Mouse (Mus musculus): ENCODE results near the gene Tmprss15.

The Tmprss15 gene

GRCm38 (mm10) chr16:79090997-79091396, at the start of gene Tmprss15:
TSS of gene Tmprss15 (minus strand) at chr16:79091097.
- no peak for DNase-seq

- no peak for DNase-seq
Measured at GRCm38 (mm10) chr16:79114879-79115278, 24.0 kb upstream of the Tmprss15 start.

GRCm38 (mm10) chr16:79109516-79109915, 18.6 kb upstream of the Tmprss15 start:
- no peak for DNase-seq

GRCm38 (mm10) chr16:79108969-79109368, 18.1 kb upstream of the Tmprss15 start:
- DNase-seq = no peak

- DNase-seq = no peak
Measured at GRCm38 (mm10) chr16:79100325-79100724, 9.4 kb upstream of the Tmprss15 start.

- no peak for DNase-seq
Measured at GRCm38 (mm10) chr16:79098321-79098720, 7.4 kb upstream of the Tmprss15 start.

- DNase-seq = no peak
Measured at GRCm38 (mm10) chr16:79086550-79086949, 4.3 kb downstream of the Tmprss15 start.

GRCm38 (mm10) chr16:79063848-79064247, 27.0 kb downstream of the Tmprss15 start:
- no peak for DNase-seq

- no peak for DNase-seq
Measured at GRCm38 (mm10) chr16:79058775-79059558, 31.9 kb downstream of the Tmprss15 start.

GRCm38 (mm10) chr16:79032593-79032992, 58.3 kb downstream of the Tmprss15 start:
- DNase-seq = no peak

- DNase-seq = no peak
Measured at GRCm38 (mm10) chr16:79002812-79003211, 88.1 kb downstream of the Tmprss15 start.

GRCm38 (mm10) chr16:79001679-79002078, 89.2 kb downstream of the Tmprss15 start:
- no peak for DNase-seq

GRCm38 (mm10) chr16:78976384-78976783, 114.5 kb downstream of the Tmprss15 start:
- no peak for DNase-seq

- DNase-seq = no peak
Measured at GRCm38 (mm10) chr16:78974099-78974498, 116.8 kb downstream of the Tmprss15 start.

GRCm38 (mm10) chr16:78969091-78969731, 121.7 kb downstream of the Tmprss15 start:
- DNase-seq = no peak

GRCm38 (mm10) chr16:78957434-78957833, 133.5 kb downstream of the Tmprss15 start:
- DNase-seq = no peak

GRCm38 (mm10) chr16:78950359-78950758, 140.5 kb downstream of the Tmprss15 start:
- DNase-seq = no peak

GRCm38 (mm10) chr16:78937755-78938154, 153.1 kb downstream of the Tmprss15 start:
- DNase-seq = no peak

- DNase-seq = no peak
Measured at GRCm38 (mm10) chr16:78934298-78934697, 156.6 kb downstream of the Tmprss15 start.

- DNase-seq = no peak
Measured at GRCm38 (mm10) chr16:78931287-78932025, 159.4 kb downstream of the Tmprss15 start.

- DNase-seq = no peak
Measured at GRCm38 (mm10) chr16:78930382-78931286, 160.3 kb downstream of the Tmprss15 start, which contains the start of gene Chodl. TSS of gene Chodl (plus strand) at chr16:78930948.

- no peak for DNase-seq
Measured at GRCm38 (mm10) chr16:78922644-78923043, 168.3 kb downstream of the Tmprss15 start.

Data from thymus, postnatal 25 days (tissue).